Mouse (Mus musculus): ENCODE data around the gene Procr.

DNA sequence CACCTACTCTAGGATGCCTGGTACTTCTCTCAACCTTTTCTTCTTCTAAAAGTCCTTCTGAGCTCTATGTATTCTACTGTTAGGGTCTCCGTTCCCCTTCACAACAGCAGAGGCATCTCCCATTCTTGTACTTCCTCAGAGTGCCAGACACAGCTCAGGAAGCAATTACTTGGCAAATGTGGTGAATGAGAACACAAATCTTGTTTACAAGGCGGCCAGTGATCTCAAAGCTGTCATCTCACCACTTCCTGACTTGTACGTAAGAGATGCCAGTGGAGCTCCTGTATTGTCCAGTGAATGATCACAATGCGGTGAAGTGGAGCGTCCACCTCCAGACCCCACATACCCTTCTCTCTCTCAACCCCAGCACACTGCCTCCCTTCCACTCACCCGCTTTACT, 26.4 kb upstream of the Procr start:
- TF ChIP-seq POLR2A (IDR thresholded peaks at IDR 0.05; ENCODE audit: borderline replicate concordance, extremely low read depth, insufficient read depth, insufficient read length, poor library complexity, severe bottlenecking) (no peak), CTCF (IDR thresholded peaks at IDR 0.05; ENCODE audit: borderline replicate concordance, extremely low read depth, insufficient read depth, insufficient read length) (no peak)
